Mouse (Mus musculus) lung, postnatal 0 days (tissue): ENCODE results near the gene Asb16. TPM values are rescaled to one million over a fixed set of nuclear protein-coding genes. Genes with fewer than 3 reads are reported as not detected.
A peak's percentile ranks its signal among the peaks of the same experiment; 100 is the strongest.

Experiments used
- ATAC-seq: fragments of 200-750 bp; cut with Nextera tagmentation; 2 replicates; pipeline ENCODE4 v1.8.0; 2017; ENCODE audit warnings: moderate library complexity
- DNase-seq: peaks from one replicate; pipeline ENCODE4 v3.0.0-alpha.2; 2016; ENCODE audit warnings: low spot score
- H3K27ac ChIP-seq: fragments of 300-500 bp; sonication (generic); 2 replicates; pipeline ENCODE4 v1.5.1; 2014; ENCODE audit warnings: antibody characterized with exemption, mild to moderate bottlenecking, low read length, mixed read lengths
- H3K27me3 ChIP-seq: fragments of 300-500 bp; sonication (generic); replicated peaks from 2 replicates; pipeline ENCODE4 v1.6.1; 2014; ENCODE audit warnings: low read length, mixed read lengths; ENCODE audit not compliant: insufficient read depth
- H3K36me3 ChIP-seq: fragments of 300-500 bp; sonication (generic); 2 replicates; pipeline ENCODE4 v1.6.1; 2014; ENCODE audit warnings: low read length, mixed read lengths; ENCODE audit not compliant: insufficient read depth
- H3K4me1 ChIP-seq: fragments of 300-500 bp; sonication (generic); 2 replicates; pipeline ENCODE4 v1.6.1; 2014; ENCODE audit warnings: antibody characterized with exemption, low read depth, low read length, mixed read lengths; ENCODE audit not compliant: insufficient read depth
- H3K4me2 ChIP-seq: fragments of 300-500 bp; sonication (generic); replicated peaks from 2 replicates; pipeline ENCODE4 v1.6.1; 2014; ENCODE audit warnings: low read depth, mild to moderate bottlenecking, low read length, moderate library complexity, mixed read lengths
- H3K4me3 ChIP-seq: fragments of 300-500 bp; sonication (generic); 2 replicates; pipeline ENCODE4 v1.5.1; 2014; ENCODE audit warnings: low read depth, low read length
- H3K9ac ChIP-seq: fragments of 300-500 bp; sonication (generic); replicated peaks from 2 replicates; pipeline ENCODE4 v1.6.1; 2014; ENCODE audit warnings: low read depth, mild to moderate bottlenecking
- H3K9me3 ChIP-seq: fragments of 300-500 bp; sonication (generic); 2 replicates; pipeline ENCODE4 v1.6.1; 2016; ENCODE audit warnings: low read length, mixed read lengths
- CTCF ChIP-seq: IDR thresholded peaks from 2 replicates; pipeline ENCODE4 v1.5.1; 2016; ENCODE audit warnings: antibody characterized with exemption, mild to moderate bottlenecking
- EP300 ChIP-seq: IDR thresholded peaks from 2 replicates; pipeline ENCODE4 v1.6.1; 2016; ENCODE audit warnings: antibody characterized with exemption, mild to moderate bottlenecking, control low read depth
- WGBS: fragments of 180-500 bp; shearing (Covaris S2); extraction: QIAGEN DNeasy Blood & Tissue Kit; methylation state at CpG from one replicate; pipeline ENCODE4 v1.1.7; 2014; 5-methylcytosine and 5-hydroxymethylcytosine counted together
- polyA plus RNA-seq: library from polyadenylated mRNA; unstranded; fragments of >200 nt; fragmentation: Nextera tagmentation; extraction: Ambion mirVana; gene quantifications from 2 replicates; pipeline ENCODE4 v1.2.1, GENCODE M21; 2015

Asb16 gene
- polyA plus RNA-seq, 1 experiment from 2014 or later: not detected

- Histone ChIP-seq H3K27me3 (no peaks in the 10 kb centered on the region), H3K4me2 (peak overlapping the region; percentile 69), H3K36me3 (peaks cover 18% of the 10 kb centered on the region; the same call in 1 of the 2 replicates), H3K9ac (no peak overlapping the region), H3K4me1 (peaks cover 3% of the 10 kb centered on the region; the same call in 1 of the 2 replicates), H3K4me3 (peak overlapping the region; percentile 99), H3K9me3 (no peaks in the 10 kb centered on the region), H3K27ac (peak overlapping the region; percentile 58; the same call in 1 of the 2 replicates)
- DNase-seq (no peak), ATAC-seq (no peak)
- no peak for TF ChIP-seq EP300
- no peak for TF ChIP-seq CTCF
- 12% methylated on average over 14 of the region's 14 CpGs for WGBS
Measured at GRCm38 (mm10) chr11:102315690-102316571, 47.4 kb downstream of the Asb16 start.

GRCm38 (mm10) chr11:102316572-102317297 lies 48.2 kb downstream of the Asb16 start:
- ATAC-seq: peak; percentile 43
- Histone ChIP-seq H3K9me3 (no peaks in the 10 kb centered on the region), H3K4me1 (peaks cover 3% of the 10 kb centered on the region; the same call in 1 of the 2 replicates), H3K27me3 (no peaks in the 10 kb centered on the region), H3K4me2 (peak overlapping the region; percentile 69), H3K4me3 (peak overlapping the region; percentile 99), H3K9ac (peak overlapping the region; percentile 98), H3K36me3 (peaks cover 18% of the 10 kb centered on the region; the same call in 1 of the 2 replicates), H3K27ac (peak overlapping the region; percentile 99)
- no peak for TF ChIP-seq EP300
- peak; percentile 8 for TF ChIP-seq CTCF
- DNase-seq: peak; percentile 94
- 3% methylated on average over 16 of the region's 80 CpGs for WGBS

GRCm38 (mm10) chr11:102317298-102317900 lies 48.9 kb downstream of the Asb16 start:
- peak overlapping the region; percentile 99 for H3K27ac ChIP-seq
- no peaks in the 10 kb centered on the region for H3K9me3 ChIP-seq
- H3K4me3 ChIP-seq: peak overlapping the region; percentile 99
- TF ChIP-seq EP300 (no peak), CTCF (peak; percentile 35)
- ATAC-seq (peak; percentile 42), DNase-seq (peak; percentile 80)
- H3K4me1 ChIP-seq: peaks cover 3% of the 10 kb centered on the region; the same call in 1 of the 2 replicates
- H3K4me2 ChIP-seq: peak overlapping the region; percentile 69
- peak overlapping the region; percentile 98 for H3K9ac ChIP-seq
- H3K27me3 ChIP-seq: no peaks in the 10 kb centered on the region
- peaks cover 18% of the 10 kb centered on the region; the same call in 1 of the 2 replicates for H3K36me3 ChIP-seq
- WGBS: 0% methylated on average over 28 of the region's 87 CpGs

- WGBS: 4% methylated on average over 48 of the region's 77 CpGs
- DNase-seq: peak; percentile 94
Measured at GRCm38 (mm10) chr11:102317901-102318575, 49.5 kb downstream of the Asb16 start.

GRCm38 (mm10) chr11:102318576-102319409 lies 50.2 kb downstream of the Asb16 start:
- TF ChIP-seq EP300 (no peak), CTCF (no peak)
- peaks cover 3% of the 10 kb centered on the region; the same call in 1 of the 2 replicates for H3K4me1 ChIP-seq
- peak; percentile 18 for ATAC-seq
- peak overlapping the region; percentile 69 for H3K4me2 ChIP-seq
- peak overlapping the region; percentile 99 for H3K27ac ChIP-seq
- H3K36me3 ChIP-seq: peaks cover 7% of the 10 kb centered on the region; the same call in 1 of the 2 replicates
- DNase-seq: peak; percentile 74
- H3K9ac ChIP-seq: peak overlapping the region; percentile 98
- no peaks in the 10 kb centered on the region for H3K9me3 ChIP-seq
- under 1% methylated on average over 54 of the region's 84 CpGs for WGBS
- H3K27me3 ChIP-seq: no peaks in the 10 kb centered on the region
- H3K4me3 ChIP-seq: peak overlapping the region; percentile 99

More at GRCm38 (mm10) chr11:102317901-102318575, 49.5 kb downstream of the Asb16 start:
- ATAC-seq: peak; percentile 63
- H3K27ac ChIP-seq: peak overlapping the region; percentile 99
- peaks cover 14% of the 10 kb centered on the region; the same call in 1 of the 2 replicates for H3K36me3 ChIP-seq
- no peaks in the 10 kb centered on the region for H3K27me3 ChIP-seq
- H3K9ac ChIP-seq: peak overlapping the region; percentile 98
- H3K9me3 ChIP-seq: no peaks in the 10 kb centered on the region
- TF ChIP-seq CTCF (no peak), EP300 (no peak)
- peaks cover 3% of the 10 kb centered on the region; the same call in 1 of the 2 replicates for H3K4me1 ChIP-seq
- H3K4me2 ChIP-seq: peak overlapping the region; percentile 69
- H3K4me3 ChIP-seq: peak overlapping the region; percentile 99
